Mouse (Mus musculus): ENCODE measurements at regions not wholly inside any gene's neighbourhood (a gene's known extent, or its start where the extent isn't known, plus 50 kb on each side); places are given as distances from the start of the nearest gene placed in this dataset.

- peak in 1 of 2 experiments; percentile 7 for DNase-seq (ENCODE audit: low spot score in 2 of 2)
Measured at GRCm38 (mm10) chr8:100515896-100516295, 1099.6 kb upstream of the Cdh8 start.

GRCm38 (mm10) chr8:100515152-100515551 lies 1098.9 kb upstream of the Cdh8 start:
- DNase-seq (ENCODE audit: low spot score in 2 of 2), result no peak

GRCm38 (mm10) chr8:100506478-100506877 lies 1090.2 kb upstream of the Cdh8 start:
- no peak for DNase-seq (ENCODE audit: low spot score in 2 of 2)

- no peak for DNase-seq (ENCODE audit: low spot score in 2 of 2)
Measured at GRCm38 (mm10) chr8:100500342-100500712, 1084.1 kb upstream of the Cdh8 start.

- no peak for DNase-seq (ENCODE audit: low spot score in 2 of 2)
Measured at GRCm38 (mm10) chr8:100499614-100500341, 1083.5 kb upstream of the Cdh8 start.

- no peak for DNase-seq (ENCODE audit: low spot score in 2 of 2)
Measured at GRCm38 (mm10) chr8:100494445-100494844, 1078.2 kb upstream of the Cdh8 start.

GRCm38 (mm10) chr8:100475950-100476349 lies 1059.7 kb upstream of the Cdh8 start:
- no peak for DNase-seq (ENCODE audit: low spot score in 2 of 2)

- no peak for DNase-seq (ENCODE audit: low spot score in 2 of 2)
Measured at GRCm38 (mm10) chr8:100451231-100451630, 1035.0 kb upstream of the Cdh8 start.

- DNase-seq (ENCODE audit: low spot score in 2 of 2), result no peak
Measured at GRCm38 (mm10) chr8:100450380-100450936, 1034.2 kb upstream of the Cdh8 start.

GRCm38 (mm10) chr8:100446677-100447350 lies 1030.5 kb upstream of the Cdh8 start:
- DNase-seq (ENCODE audit: low spot score in 2 of 2), result no peak
